Mouse (Mus musculus): ENCODE measurements at regions not wholly inside any gene's neighbourhood (a gene's known extent, or its start where the extent isn't known, plus 50 kb on each side); places are given as distances from the start of the nearest gene placed in this dataset.

- Histone ChIP-seq H3K9ac (ENCODE audit: low read depth, low read length) (no peak overlapping the region), H3K27ac (ENCODE audit: low read length) (no peak overlapping the region)
- WGBS (ENCODE audit: insufficient replicate concordance) = 69% methylated on average over 2 of the region's 2 CpGs
Observed at GRCm38 (mm10) chr16:19834128-19834527, 74.1 kb downstream of the B3gnt5 start.

GRCm38 (mm10) chr16:19834750-19835149, 74.7 kb downstream of the B3gnt5 start:
- no peak for ATAC-seq (ENCODE audit: low read depth)
- no peak overlapping the region for H3K27ac ChIP-seq (ENCODE audit: low read length)
- no peaks in the 10 kb centered on the region for H3K9me3 ChIP-seq (replicated peaks; ENCODE audit: control insufficient read depth, low read length)
- H3K9ac ChIP-seq (ENCODE audit: low read depth, low read length) = no peak overlapping the region
- WGBS (ENCODE audit: insufficient replicate concordance) = 34% methylated on average over 2 of the region's 2 CpGs
- H3K4me3 ChIP-seq (ENCODE audit: low read depth, low read length) = no peak overlapping the region
- H3K36me3 ChIP-seq (ENCODE audit: control insufficient read depth, insufficient read depth) = no peaks in the 10 kb centered on the region
- H3K27me3 ChIP-seq (ENCODE audit: control insufficient read depth, insufficient read depth, low read depth, low read length) = no peaks in the 10 kb centered on the region
- no peaks in the 10 kb centered on the region for H3K4me1 ChIP-seq (ENCODE audit: control insufficient read depth, low read depth, low read length)
- no peak overlapping the region for H3K4me2 ChIP-seq (ENCODE audit: low read depth, low read length)

More at GRCm38 (mm10) chr16:19834128-19834527, 74.1 kb downstream of the B3gnt5 start:
- Histone ChIP-seq H3K36me3 (ENCODE audit: control insufficient read depth, insufficient read depth) (no peaks in the 10 kb centered on the region), H3K4me1 (ENCODE audit: control insufficient read depth, low read depth, low read length) (no peaks in the 10 kb centered on the region), H3K27me3 (ENCODE audit: control insufficient read depth, insufficient read depth, low read depth, low read length) (no peaks in the 10 kb centered on the region), H3K4me3 (ENCODE audit: low read depth, low read length) (no peak overlapping the region), H3K4me2 (ENCODE audit: low read depth, low read length) (no peak overlapping the region), H3K9me3 (replicated peaks; ENCODE audit: control insufficient read depth, low read length) (no peaks in the 10 kb centered on the region)
- no peak for ATAC-seq (ENCODE audit: low read depth)

GRCm38 (mm10) chr16:19839831-19840230, 79.8 kb downstream of the B3gnt5 start:
- H3K27ac ChIP-seq (ENCODE audit: low read length) = no peak overlapping the region
- no peaks in the 10 kb centered on the region for H3K27me3 ChIP-seq (ENCODE audit: control insufficient read depth, insufficient read depth, low read depth, low read length)
- H3K4me3 ChIP-seq (ENCODE audit: low read depth, low read length) = no peak overlapping the region
- H3K4me1 ChIP-seq (ENCODE audit: control insufficient read depth, low read depth, low read length) = no peaks in the 10 kb centered on the region
- no peak for ATAC-seq (ENCODE audit: low read depth)
- H3K9ac ChIP-seq (ENCODE audit: low read depth, low read length) = no peak overlapping the region
- H3K4me2 ChIP-seq (ENCODE audit: low read depth, low read length) = no peak overlapping the region
- H3K9me3 ChIP-seq (replicated peaks; ENCODE audit: control insufficient read depth, low read length) = no peaks in the 10 kb centered on the region
- no peaks in the 10 kb centered on the region for H3K36me3 ChIP-seq (ENCODE audit: control insufficient read depth, insufficient read depth)
- WGBS (ENCODE audit: insufficient replicate concordance) = 18% methylated on average over 1 of the region's 1 CpGs

- Histone ChIP-seq H3K4me2 (ENCODE audit: low read depth, low read length) (no peak overlapping the region), H3K27ac (ENCODE audit: low read length) (no peak overlapping the region), H3K4me3 (ENCODE audit: low read depth, low read length) (no peak overlapping the region), H3K27me3 (ENCODE audit: control insufficient read depth, insufficient read depth, low read depth, low read length) (no peaks in the 10 kb centered on the region), H3K9me3 (replicated peaks; ENCODE audit: control insufficient read depth, low read length) (no peaks in the 10 kb centered on the region), H3K36me3 (ENCODE audit: control insufficient read depth, insufficient read depth) (no peaks in the 10 kb centered on the region), H3K9ac (ENCODE audit: low read depth, low read length) (no peak overlapping the region), H3K4me1 (ENCODE audit: control insufficient read depth, low read depth, low read length) (no peaks in the 10 kb centered on the region)
- no peak for ATAC-seq (ENCODE audit: low read depth)
- 31% methylated on average over 3 of the region's 3 CpGs for WGBS (ENCODE audit: insufficient replicate concordance)
Observed at GRCm38 (mm10) chr16:19842346-19843025, 82.5 kb downstream of the B3gnt5 start.

GRCm38 (mm10) chr16:19843738-19844137, 83.7 kb downstream of the B3gnt5 start:
- no peak overlapping the region for H3K9ac ChIP-seq (ENCODE audit: low read depth, low read length)
- no peaks in the 10 kb centered on the region for H3K27me3 ChIP-seq (ENCODE audit: control insufficient read depth, insufficient read depth, low read depth, low read length)
- H3K27ac ChIP-seq (ENCODE audit: low read length) = no peak overlapping the region
- no peaks in the 10 kb centered on the region for H3K9me3 ChIP-seq (replicated peaks; ENCODE audit: control insufficient read depth, low read length)
- no peak for ATAC-seq (ENCODE audit: low read depth)
- H3K4me1 ChIP-seq (ENCODE audit: control insufficient read depth, low read depth, low read length) = no peaks in the 10 kb centered on the region
- no peak overlapping the region for H3K4me3 ChIP-seq (ENCODE audit: low read depth, low read length)
- H3K36me3 ChIP-seq (ENCODE audit: control insufficient read depth, insufficient read depth) = no peaks in the 10 kb centered on the region
- no peak overlapping the region for H3K4me2 ChIP-seq (ENCODE audit: low read depth, low read length)

GRCm38 (mm10) chr16:19848395-19848794, 88.4 kb downstream of the B3gnt5 start:
- Histone ChIP-seq H3K9me3 (replicated peaks; ENCODE audit: control insufficient read depth, low read length) (no peaks in the 10 kb centered on the region), H3K36me3 (ENCODE audit: control insufficient read depth, insufficient read depth) (no peaks in the 10 kb centered on the region), H3K27ac (ENCODE audit: low read length) (no peak overlapping the region), H3K27me3 (ENCODE audit: control insufficient read depth, insufficient read depth, low read depth, low read length) (no peaks in the 10 kb centered on the region), H3K9ac (ENCODE audit: low read depth, low read length) (no peak overlapping the region), H3K4me3 (ENCODE audit: low read depth, low read length) (no peak overlapping the region), H3K4me2 (ENCODE audit: low read depth, low read length) (no peak overlapping the region), H3K4me1 (ENCODE audit: control insufficient read depth, low read depth, low read length) (no peaks in the 10 kb centered on the region)
- 7% methylated on average over 1 of the region's 1 CpGs for WGBS (ENCODE audit: insufficient replicate concordance)
- ATAC-seq (ENCODE audit: low read depth) = no peak

- Histone ChIP-seq H3K36me3 (ENCODE audit: control insufficient read depth, insufficient read depth) (no peaks in the 10 kb centered on the region), H3K9me3 (replicated peaks; ENCODE audit: control insufficient read depth, low read length) (no peaks in the 10 kb centered on the region), H3K4me1 (ENCODE audit: control insufficient read depth, low read depth, low read length) (no peaks in the 10 kb centered on the region), H3K9ac (ENCODE audit: low read depth, low read length) (no peak overlapping the region), H3K4me3 (ENCODE audit: low read depth, low read length) (no peak overlapping the region), H3K4me2 (ENCODE audit: low read depth, low read length) (no peak overlapping the region), H3K27ac (ENCODE audit: low read length) (no peak overlapping the region), H3K27me3 (ENCODE audit: control insufficient read depth, insufficient read depth, low read depth, low read length) (no peaks in the 10 kb centered on the region)
- no peak for ATAC-seq (ENCODE audit: low read depth)
- WGBS (ENCODE audit: insufficient replicate concordance) = 65% methylated on average over 5 of the region's 5 CpGs
Observed at GRCm38 (mm10) chr16:19865306-19865705, 105.3 kb downstream of the B3gnt5 start.

GRCm38 (mm10) chr16:19865931-19866330, 105.9 kb downstream of the B3gnt5 start:
- Histone ChIP-seq H3K4me2 (ENCODE audit: low read depth, low read length) (no peak overlapping the region), H3K9me3 (replicated peaks; ENCODE audit: control insufficient read depth, low read length) (no peaks in the 10 kb centered on the region), H3K4me1 (ENCODE audit: control insufficient read depth, low read depth, low read length) (no peaks in the 10 kb centered on the region), H3K36me3 (ENCODE audit: control insufficient read depth, insufficient read depth) (no peaks in the 10 kb centered on the region), H3K9ac (ENCODE audit: low read depth, low read length) (no peak overlapping the region), H3K27me3 (ENCODE audit: control insufficient read depth, insufficient read depth, low read depth, low read length) (no peaks in the 10 kb centered on the region), H3K4me3 (ENCODE audit: low read depth, low read length) (no peak overlapping the region), H3K27ac (ENCODE audit: low read length) (no peak overlapping the region)
- no peak for ATAC-seq (ENCODE audit: low read depth)

GRCm38 (mm10) chr16:19869425-19869824, 109.4 kb downstream of the B3gnt5 start:
- H3K27me3 ChIP-seq (ENCODE audit: control insufficient read depth, insufficient read depth, low read depth, low read length) = no peaks in the 10 kb centered on the region
- no peak overlapping the region for H3K4me3 ChIP-seq (ENCODE audit: low read depth, low read length)
- no peak overlapping the region for H3K27ac ChIP-seq (ENCODE audit: low read length)
- no peaks in the 10 kb centered on the region for H3K4me1 ChIP-seq (ENCODE audit: control insufficient read depth, low read depth, low read length)
- H3K9me3 ChIP-seq (replicated peaks; ENCODE audit: control insufficient read depth, low read length) = no peaks in the 10 kb centered on the region
- no peaks in the 10 kb centered on the region for H3K36me3 ChIP-seq (ENCODE audit: control insufficient read depth, insufficient read depth)
- H3K4me2 ChIP-seq (ENCODE audit: low read depth, low read length) = no peak overlapping the region
- no peak for ATAC-seq (ENCODE audit: low read depth)
- H3K9ac ChIP-seq (ENCODE audit: low read depth, low read length) = no peak overlapping the region
